Mouse (Mus musculus) midbrain, embryonic 12.5 days (tissue): ENCODE data around the gene Spag9. TPM values are rescaled to one million over a fixed set of nuclear protein-coding genes. Genes with fewer than 3 reads are reported as not detected.

Experiments
- ATAC-seq: fragments of 200-750 bp; cut with Nextera tagmentation; 2 replicates; pipeline ENCODE4 v1.8.0; 2017; ENCODE audit warnings: low read depth, moderate TSS enrichment, moderate library complexity; ENCODE audit not compliant: low FRiP score
- H3K27ac ChIP-seq: fragments of 300-500 bp; sonication (generic); replicated peaks from 2 replicates; pipeline ENCODE4 v1.5.1; 2016; ENCODE audit warnings: mild to moderate bottlenecking
- H3K27me3 ChIP-seq: fragments of 300-500 bp; sonication (generic); 2 replicates; pipeline ENCODE4 v1.6.1; 2016; ENCODE audit warnings: mild to moderate bottlenecking
- H3K36me3 ChIP-seq: fragments of 300-500 bp; sonication (generic); 2 replicates; pipeline ENCODE4 v1.6.1; 2016
- H3K4me1 ChIP-seq: fragments of 300-500 bp; sonication (generic); 2 replicates; pipeline ENCODE4 v1.6.1; 2016
- H3K4me2 ChIP-seq: fragments of 300-500 bp; sonication (generic); replicated peaks from 2 replicates; pipeline ENCODE4 v1.6.1; 2016; ENCODE audit warnings: mild to moderate bottlenecking, moderate library complexity
- H3K4me3 ChIP-seq: fragments of 300-500 bp; sonication (generic); 2 replicates; pipeline ENCODE4 v1.5.1; 2016; ENCODE audit warnings: mild to moderate bottlenecking
- H3K9ac ChIP-seq: fragments of 300-500 bp; sonication (generic); replicated peaks from 2 replicates; pipeline ENCODE4 v1.6.1; 2016; ENCODE audit warnings: mild to moderate bottlenecking, moderate library complexity
- H3K9me3 ChIP-seq: fragments of 300-500 bp; sonication (generic); 2 replicates; pipeline ENCODE4 v1.6.1; 2016; ENCODE audit warnings: mild to moderate bottlenecking
- WGBS: fragments of 180-500 bp; shearing (Covaris S2); methylation state at CpG from one replicate; pipeline ENCODE4 v1.1.7; 2016; 5-methylcytosine and 5-hydroxymethylcytosine counted together
- polyA plus RNA-seq: library from polyadenylated mRNA; unstranded; fragments of >200 nt; fragmentation: Nextera tagmentation; extraction: Ambion mirVana; gene quantifications from 2 replicates; pipeline ENCODE4 v1.2.1, GENCODE M21; 2016

Gene Spag9
- polyA plus RNA-seq, 1 experiment from 2014 or later, result 134 TPM

GRCm38 (mm10) chr11:93965391-93965790, 30.5 kb upstream of the Spag9 start:
- ATAC-seq, result no peak
- no peak overlapping the region for H3K27ac ChIP-seq
- H3K4me3 ChIP-seq, result no peak overlapping the region
- H3K9ac ChIP-seq, result no peak overlapping the region
- H3K27me3 ChIP-seq, result no peaks in the 10 kb centered on the region
- WGBS, result 94% methylated on average over 6 of the region's 6 CpGs
- H3K4me1 ChIP-seq, result peaks cover 15% of the 10 kb centered on the region
- no peak overlapping the region for H3K4me2 ChIP-seq
- H3K9me3 ChIP-seq, result no peaks in the 10 kb centered on the region
- H3K36me3 ChIP-seq, result peaks cover 51% of the 10 kb centered on the region

- Histone ChIP-seq H3K9ac (peak overlapping the region; percentile 69), H3K27me3 (no peaks in the 10 kb centered on the region), H3K4me2 (peak overlapping the region; percentile 84), H3K4me3 (peak overlapping the region; percentile 70), H3K27ac (peak overlapping the region; percentile 72), H3K36me3 (peaks cover 34% of the 10 kb centered on the region), H3K9me3 (no peaks in the 10 kb centered on the region), H3K4me1 (peaks cover 15% of the 10 kb centered on the region)
- 7% methylated on average over 11 of the region's 11 CpGs for WGBS
- ATAC-seq, result no peak
Measured at GRCm38 (mm10) chr11:93967381-93967780, 28.5 kb upstream of the Spag9 start.

- peak within 1 kb of the TSS; percentile 70 for H3K4me3 ChIP-seq
- peak; percentile 96 for ATAC-seq
- peak within 1 kb of the TSS; percentile 69 for H3K9ac ChIP-seq
- H3K27ac ChIP-seq, result peak within 1 kb of the TSS; percentile 72
- H3K4me2 ChIP-seq, result peak within 1 kb of the TSS; percentile 84
- no peaks in the 10 kb centered on the region for H3K27me3 ChIP-seq
- H3K36me3 ChIP-seq, result peaks cover 26% of the 10 kb centered on the region
- peaks cover 15% of the 10 kb centered on the region for H3K4me1 ChIP-seq
- no peaks in the 10 kb centered on the region for H3K9me3 ChIP-seq
- WGBS, result under 1% methylated on average over 40 of the region's 40 CpGs
Measured at GRCm38 (mm10) chr11:93968005-93968847, 27.7 kb upstream of the Spag9 start, which contains the start of the genes Gm20390 and Nme1. Gene Gm20390, minus strand, starts transcription at chr11:93968293. Gene Nme1, minus strand, starts transcription at chr11:93968521.

DNA sequence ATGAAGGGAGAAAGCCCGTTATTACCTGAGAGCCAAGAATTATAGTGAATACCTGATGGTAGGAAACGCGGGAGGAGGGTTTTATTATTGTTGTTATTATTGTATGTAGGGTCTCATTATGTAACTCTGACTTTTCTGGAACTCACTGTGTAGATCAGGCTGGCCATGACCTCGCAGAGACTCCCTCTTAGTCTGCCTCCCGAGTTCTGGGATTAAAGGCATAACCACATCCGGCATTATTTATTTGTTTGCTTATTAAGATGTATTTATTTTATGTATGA, 27.1 kb upstream of the Spag9 start:
- H3K36me3 ChIP-seq, result peaks cover 21% of the 10 kb centered on the region
- H3K4me1 ChIP-seq, result peaks cover 15% of the 10 kb centered on the region
- 48% methylated on average over 6 of the region's 6 CpGs for WGBS
- peak overlapping the region; percentile 70 for H3K4me3 ChIP-seq
- H3K4me2 ChIP-seq, result peak overlapping the region; percentile 84
- peak; percentile 25; the same call in 1 of the 2 replicates for ATAC-seq
- H3K27me3 ChIP-seq, result no peaks in the 10 kb centered on the region
- no peaks in the 10 kb centered on the region for H3K9me3 ChIP-seq
- H3K9ac ChIP-seq, result peak overlapping the region; percentile 69; the same call in 1 of the 2 replicates
- H3K27ac ChIP-seq, result 0 out of 2 replicates have a peak overlapping the region, but pooled peaks have one; percentile 72

DNA sequence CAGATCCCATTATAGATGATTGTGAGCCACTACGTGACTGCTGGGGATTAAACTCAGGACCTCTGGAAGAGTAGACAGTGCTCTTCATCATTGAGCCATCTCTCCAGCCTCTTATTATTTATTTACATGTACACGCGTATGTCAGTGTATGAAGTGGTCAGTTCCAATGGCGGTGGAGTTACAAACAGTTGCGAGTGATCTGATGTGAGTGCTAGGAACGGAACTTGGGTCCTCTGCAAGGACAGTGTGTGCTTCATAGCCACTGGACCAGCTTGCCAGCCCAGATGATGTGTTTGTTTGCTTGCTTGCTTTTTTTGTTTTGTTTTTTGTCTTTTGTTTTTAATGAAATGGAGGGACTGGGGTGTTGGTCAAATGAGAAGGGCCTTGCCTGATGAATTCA, 26.7 kb upstream of the Spag9 start:
- H3K4me1 ChIP-seq, result peaks cover 15% of the 10 kb centered on the region
- H3K36me3 ChIP-seq, result peaks cover 17% of the 10 kb centered on the region
- H3K9ac ChIP-seq, result no peak overlapping the region
- no peak overlapping the region for H3K4me3 ChIP-seq
- H3K27ac ChIP-seq, result no peak overlapping the region
- no peak overlapping the region for H3K4me2 ChIP-seq
- H3K9me3 ChIP-seq, result no peaks in the 10 kb centered on the region
- no peaks in the 10 kb centered on the region for H3K27me3 ChIP-seq
- ATAC-seq, result no peak
- WGBS, result 94% methylated on average over 6 of the region's 6 CpGs

DNA sequence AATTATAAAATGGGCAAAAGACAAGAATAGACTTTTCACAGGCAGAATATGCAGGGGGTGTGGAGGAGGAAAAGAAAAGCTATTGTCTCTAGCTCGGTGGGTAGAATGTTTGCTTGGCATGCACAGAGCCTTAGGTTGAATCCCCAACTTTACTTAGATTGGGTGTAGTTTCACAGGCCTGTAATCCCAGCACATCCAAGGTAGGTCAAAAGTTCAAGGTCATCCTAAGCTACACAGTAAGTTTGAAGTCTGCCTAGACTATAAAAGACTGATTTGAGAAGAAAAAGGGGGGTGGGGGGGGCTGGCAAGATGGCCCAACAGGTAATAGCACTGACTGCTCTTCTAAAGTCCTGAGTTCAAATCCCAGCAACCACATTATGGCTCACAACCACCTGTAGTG, 26.1 kb upstream of the Spag9 start:
- 55% methylated on average over 1 of the region's 1 CpGs for WGBS
- no peaks in the 10 kb centered on the region for H3K9me3 ChIP-seq
- no peak for ATAC-seq
- H3K27me3 ChIP-seq, result no peaks in the 10 kb centered on the region
- H3K4me2 ChIP-seq, result no peak overlapping the region
- peaks cover 13% of the 10 kb centered on the region for H3K36me3 ChIP-seq
- no peak overlapping the region for H3K27ac ChIP-seq
- no peak overlapping the region for H3K4me3 ChIP-seq
- peaks cover 15% of the 10 kb centered on the region for H3K4me1 ChIP-seq
- H3K9ac ChIP-seq, result no peak overlapping the region

DNA sequence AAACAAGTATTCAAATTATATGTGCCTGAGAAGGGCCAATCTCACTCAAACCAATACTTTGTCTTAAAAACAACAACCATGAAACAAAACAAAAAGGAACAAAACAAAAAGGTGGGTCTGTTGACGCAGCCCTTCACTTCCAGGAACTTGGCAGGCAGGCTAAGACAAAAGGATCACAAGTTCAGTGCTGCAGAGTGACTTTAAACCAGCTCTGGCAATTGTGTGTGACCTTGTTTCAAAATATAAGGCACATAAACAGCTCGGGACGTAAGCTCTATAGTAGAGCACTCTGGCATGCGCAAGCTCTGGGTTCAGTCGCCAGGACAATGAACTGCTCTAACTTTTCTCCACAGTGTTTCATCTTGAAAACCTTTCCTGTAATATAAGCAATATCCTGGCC, 22.9 kb upstream of the Spag9 start:
- Histone ChIP-seq H3K9ac (no peak overlapping the region), H3K4me2 (no peak overlapping the region), H3K36me3 (no peaks in the 10 kb centered on the region), H3K4me1 (peaks cover 7% of the 10 kb centered on the region), H3K4me3 (no peak overlapping the region), H3K9me3 (no peaks in the 10 kb centered on the region), H3K27ac (no peak overlapping the region), H3K27me3 (no peaks in the 10 kb centered on the region)
- ATAC-seq, result no peak
- WGBS, result 90% methylated on average over 5 of the region's 5 CpGs

DNA sequence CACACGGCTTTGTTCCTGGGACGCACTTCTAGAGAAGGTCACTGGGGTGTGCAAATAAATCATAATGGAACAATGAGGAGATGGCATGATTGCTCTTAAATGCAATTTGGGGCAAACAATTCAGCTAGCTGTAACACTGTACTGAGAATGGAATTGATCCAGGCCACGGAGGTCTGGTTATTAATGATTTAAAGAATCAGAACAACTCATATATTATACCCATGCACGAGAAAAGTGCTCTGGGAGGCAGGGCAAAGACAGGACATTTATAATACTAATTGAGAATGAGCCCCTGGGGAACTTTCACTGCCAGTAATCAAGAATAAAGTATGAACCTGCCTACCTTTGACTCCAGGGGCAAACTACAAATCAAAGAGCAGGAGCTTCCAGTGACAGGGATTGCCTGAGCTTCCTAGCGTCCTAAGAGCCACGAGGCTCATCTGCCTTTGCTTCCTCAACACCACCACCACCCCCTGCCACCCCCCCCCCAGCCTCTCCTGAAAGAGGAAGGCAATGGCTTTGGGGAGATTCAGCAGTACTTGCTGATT, 16.3 kb upstream of the Spag9 start:
- ATAC-seq, result no peak
- Histone ChIP-seq H3K36me3 (no peaks in the 10 kb centered on the region), H3K4me1 (no peaks in the 10 kb centered on the region), H3K27me3 (peaks cover 3% of the 10 kb centered on the region; the same call in 1 of the 2 replicates), H3K9me3 (no peaks in the 10 kb centered on the region), H3K9ac (no peak overlapping the region), H3K4me3 (no peak overlapping the region), H3K4me2 (no peak overlapping the region), H3K27ac (no peak overlapping the region)
- 74% methylated on average over 6 of the region's 6 CpGs for WGBS

- Histone ChIP-seq H3K9me3 (no peaks in the 10 kb centered on the region), H3K4me2 (no peak overlapping the region), H3K4me3 (no peak overlapping the region), H3K9ac (no peak overlapping the region), H3K27ac (no peak overlapping the region), H3K27me3 (peaks cover 3% of the 10 kb centered on the region; the same call in 1 of the 2 replicates), H3K36me3 (no peaks in the 10 kb centered on the region), H3K4me1 (no peaks in the 10 kb centered on the region)
- ATAC-seq, result no peak
- 89% methylated on average over 3 of the region's 3 CpGs for WGBS
Measured at GRCm38 (mm10) chr11:93984619-93985018, 11.3 kb upstream of the Spag9 start.

- Histone ChIP-seq H3K27ac (no peak overlapping the region), H3K36me3 (no peaks in the 10 kb centered on the region), H3K9me3 (no peaks in the 10 kb centered on the region), H3K4me3 (no peak overlapping the region), H3K9ac (no peak overlapping the region), H3K27me3 (peaks cover 3% of the 10 kb centered on the region; the same call in 1 of the 2 replicates), H3K4me1 (no peaks in the 10 kb centered on the region), H3K4me2 (no peak overlapping the region)
- ATAC-seq, result no peak
- 94% methylated on average over 5 of the region's 5 CpGs for WGBS
Measured at GRCm38 (mm10) chr11:93985265-93985664, 10.6 kb upstream of the Spag9 start.

DNA sequence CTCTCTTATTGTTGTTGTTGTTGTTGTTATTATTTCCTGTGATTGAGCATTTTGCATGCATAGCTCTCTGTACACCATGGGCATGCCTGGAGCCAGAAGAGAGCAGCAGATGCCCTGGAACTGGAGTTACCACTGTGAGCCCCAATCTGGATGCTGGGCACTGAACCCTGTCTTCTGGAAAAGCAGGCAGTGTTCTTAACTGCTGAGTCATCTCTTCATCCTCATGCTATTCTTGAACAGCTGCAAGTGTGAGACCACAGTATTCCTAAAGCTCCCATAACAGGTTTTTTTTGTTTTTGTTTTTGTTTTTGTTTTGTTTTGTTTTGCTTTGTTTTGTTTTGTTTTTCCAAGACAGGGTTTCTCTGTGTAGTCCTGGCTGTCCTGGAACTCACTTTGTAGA, 9.6 kb upstream of the Spag9 start:
- no peak overlapping the region for H3K9ac ChIP-seq

GRCm38 (mm10) chr11:93987026-93987425, 8.9 kb upstream of the Spag9 start:
- H3K36me3 ChIP-seq, result no peaks in the 10 kb centered on the region
- no peak for ATAC-seq
- H3K9me3 ChIP-seq, result no peaks in the 10 kb centered on the region
- no peak overlapping the region for H3K27ac ChIP-seq
- peaks cover 3% of the 10 kb centered on the region; the same call in 1 of the 2 replicates for H3K27me3 ChIP-seq
- H3K4me2 ChIP-seq, result no peak overlapping the region
- WGBS, result 81% methylated on average over 4 of the region's 4 CpGs
- no peaks in the 10 kb centered on the region for H3K4me1 ChIP-seq
- H3K9ac ChIP-seq, result no peak overlapping the region
- H3K4me3 ChIP-seq, result no peak overlapping the region

More for the DNA sequence above, 9.6 kb upstream of the Spag9 start:
- Histone ChIP-seq H3K4me2 (no peak overlapping the region), H3K4me1 (no peaks in the 10 kb centered on the region), H3K27me3 (peaks cover 3% of the 10 kb centered on the region; the same call in 1 of the 2 replicates), H3K9me3 (no peaks in the 10 kb centered on the region), H3K36me3 (no peaks in the 10 kb centered on the region), H3K27ac (no peak overlapping the region), H3K4me3 (no peak overlapping the region)
- ATAC-seq, result no peak
